8 mouse cellular contexts compared by ENCODE assay signal in genomic region chr4:57139433-57139832, GRCm38 (mm10). TPM values are rescaled to one million over a fixed set of nuclear protein-coding genes. Genes with fewer than 3 reads are reported as not detected.
DNase-seq lines count a peak whose midpoint lies in the region; ATAC-seq and TF ChIP-seq lines count a peak whose summit lies in the region.

No protein-coding gene starts in this region.

- no peak for TF ChIP-seq CTCF in lung, adult 2 months (IDR thresholded peaks at IDR 0.05; ENCODE audit: insufficient read depth, low read length)

- H3K27ac ChIP-seq in forebrain, embryonic 14.5 days (ENCODE audit: low read depth, low read length) = no peak overlapping the region
- H3K27ac ChIP-seq in forebrain, embryonic 11.5 days (ENCODE audit: low read depth, low read length) = no peak overlapping the region

- DNase-seq in forebrain, embryonic 14.5 days (ENCODE audit: low spot score) = peak; percentile 69
- DNase-seq in forebrain, embryonic 11.5 days (ENCODE audit: low spot score) = no peak
- DNase-seq in urinary bladder, postnatal 14 days (ENCODE audit: low spot score) = peak; percentile 75
- no peak for DNase-seq in urinary bladder, adult 2 months (ENCODE audit: low spot score)
- peak; percentile 80 to 82 for DNase-seq in heart, postnatal 10 days
- DNase-seq in lung, adult 2 months = peak; percentile 61

- intact Hi-C loops in heart, postnatal 10 days (cut with DNase I) = no loop called here

- no peak overlapping the region for H3K9ac ChIP-seq in forebrain, embryonic 14.5 days (ENCODE audit: low read length)
- H3K9ac ChIP-seq in forebrain, embryonic 11.5 days (ENCODE audit: low read length) = no peak overlapping the region

- 44% methylated on average over 10 of the region's 10 CpGs for WGBS in forebrain, embryonic 14.5 days
- WGBS in forebrain, embryonic 11.5 days = 72% methylated on average over 10 of the region's 10 CpGs
- 44% methylated on average over 10 of the region's 10 CpGs for WGBS in lung, adult 2 months

- H3K36me3 ChIP-seq in forebrain, embryonic 14.5 days (ENCODE audit: control insufficient read depth, insufficient read depth, low read length) = no peaks in the 10 kb centered on the region
- H3K36me3 ChIP-seq in forebrain, embryonic 11.5 days (ENCODE audit: control insufficient read depth, insufficient read depth, low read length) = no peaks in the 10 kb centered on the region

- TF ChIP-seq POLR2A in lung, adult 2 months (IDR thresholded peaks at IDR 0.05; ENCODE audit: borderline replicate concordance, extremely low read depth, low read depth, low read length) = no peak

- ATAC-seq in forebrain, embryonic 14.5 days = peak; percentile 14; the same call in 1 of the 2 replicates
- no peak for ATAC-seq in forebrain, embryonic 11.5 days (replicated peaks; ENCODE audit: low FRiP score)
- ATAC-seq in megakaryocyte, adult 5-6 weeks (ENCODE audit: poor library complexity, severe bottlenecking) = no peak
- ATAC-seq in megakaryocyte-erythroid progenitor cell, adult 5-6 weeks (replicated peaks; ENCODE audit: low FRiP score, low TSS enrichment, poor library complexity, severe bottlenecking) = no peak

- H3K4me2 ChIP-seq in forebrain, embryonic 14.5 days (ENCODE audit: low read length) = no peak overlapping the region
- H3K4me2 ChIP-seq in forebrain, embryonic 11.5 days (ENCODE audit: low read depth, low read length, severe bottlenecking) = no peak overlapping the region

- H3K4me1 ChIP-seq in forebrain, embryonic 14.5 days (ENCODE audit: control insufficient read depth, insufficient read depth, low read length) = peaks cover 10% of the 10 kb centered on the region
- peaks cover 11% of the 10 kb centered on the region for H3K4me1 ChIP-seq in forebrain, embryonic 11.5 days (replicated peaks; ENCODE audit: control insufficient read depth, insufficient read depth, low read length)
- H3K4me1 ChIP-seq in lung, adult 2 months (ENCODE audit: control insufficient read depth, insufficient read depth, low read length) = peaks cover 5% of the 10 kb centered on the region; the same call in 1 of the 2 replicates

- no peaks in the 10 kb centered on the region for H3K9me3 ChIP-seq in forebrain, embryonic 14.5 days (replicated peaks; ENCODE audit: control insufficient read depth, low read length)
- no peaks in the 10 kb centered on the region for H3K9me3 ChIP-seq in forebrain, embryonic 11.5 days (ENCODE audit: control insufficient read depth, low read length)

- peaks cover 22% of the 10 kb centered on the region for H3K27me3 ChIP-seq in forebrain, embryonic 14.5 days (replicated peaks; ENCODE audit: control insufficient read depth, insufficient read depth, low read length)
- H3K27me3 ChIP-seq in forebrain, embryonic 11.5 days (ENCODE audit: control insufficient read depth, insufficient read depth, low read length) = peaks cover 29% of the 10 kb centered on the region

- no peak overlapping the region for H3K4me3 ChIP-seq in forebrain, embryonic 14.5 days (ENCODE audit: low read depth, low read length)
- H3K4me3 ChIP-seq in forebrain, embryonic 11.5 days (ENCODE audit: low read depth, low read length) = no peak overlapping the region
- H3K4me3 ChIP-seq in lung, adult 2 months (replicated peaks; ENCODE audit: extremely low read depth, low read depth, low read length) = no peak overlapping the region

RNA-seq across cellular contexts. Expression of gene Epb41l4b, which starts 3.8 kb away (rescaled TPM):
- polyA plus RNA-seq in forebrain, embryonic 14.5 days (2014; fragmentation: Nextera tagmentation; extraction: Ambion mirVana) = 0.74 and 0.88 TPM in 2 replicates
- 0.57 and 0.75 TPM in 2 replicates for polyA plus RNA-seq in forebrain, embryonic 11.5 days (2014; fragmentation: Nextera tagmentation; extraction: Ambion mirVana)
- polyA plus RNA-seq in urinary bladder, adult 2 months (2012; rRNA removed) = 38.1 and 38.6 TPM in 2 replicates
- total RNA-seq in heart, postnatal 10 days (2021) = 1 to 10 TPM; 4.3 to 6.1 TPM
- 23.8 and 28.9 TPM in 2 replicates for polyA plus RNA-seq in lung, adult 2 months (2012; rRNA removed)
- total RNA-seq in megakaryocyte, adult 5-6 weeks (2015) = 2.8 and 3.4 TPM in 2 replicates
- 2.9 and 4.1 TPM in 2 replicates for total RNA-seq in megakaryocyte, adult 5-6 weeks (2017)
- 1.6 and 3.5 TPM in 2 replicates for total RNA-seq in megakaryocyte-erythroid progenitor cell, adult 5-6 weeks (2014; fragmentation: Nextera tagmentation)
- 0.47 and 3.0 TPM in 2 replicates for total RNA-seq in megakaryocyte-erythroid progenitor cell, adult 5-6 weeks (2017)

Comparison
In these comparisons a context has a peak if more than half of its experiments do, and no peak if none do; other contexts are left out.
1. DNase-seq: peak in forebrain, embryonic 14.5 days (single experiment), urinary bladder, postnatal 14 days (single experiment), heart, postnatal 10 days (2 of 2) and lung, adult 2 months (single experiment); none in forebrain, embryonic 11.5 days (single experiment) and urinary bladder, adult 2 months (single experiment).
2. RNA of gene Epb41l4b, which starts 3.8 kb away (polyA plus RNA-seq): 38.1 to 38.6 TPM in urinary bladder, adult 2 months and 23.8 to 28.9 TPM in lung, adult 2 months; 0.74 to 0.88 TPM in forebrain, embryonic 14.5 days and 0.57 to 0.75 TPM in forebrain, embryonic 11.5 days; every median in the first group is over 10 times any median in the second.